Mouse (Mus musculus) Muller cell, postnatal 12 days (primary cell): ENCODE data around the gene Efcab6.

Experiments
- DNase-seq: peaks from one replicate; pipeline ENCODE4 v3.0.0-alpha.2; 2015; ENCODE audit errors: inconsistent ontology term

Efcab6 gene

GRCm38 (mm10) chr15:84065701-84066100, 522 bp upstream of the Efcab6 start:
- DNase-seq = no peak

GRCm38 (mm10) chr15:84058841-84059240, 6.3 kb downstream of the Efcab6 start:
- DNase-seq = no peak

- DNase-seq = no peak
Observed at GRCm38 (mm10) chr15:84056083-84056482, 9.1 kb downstream of the Efcab6 start.

GRCm38 (mm10) chr15:84053859-84054258, 11.3 kb downstream of the Efcab6 start:
- DNase-seq = peak; percentile 52

GRCm38 (mm10) chr15:84053240-84053639, 11.9 kb downstream of the Efcab6 start:
- DNase-seq = no peak

GRCm38 (mm10) chr15:84052390-84052789, 12.8 kb downstream of the Efcab6 start:
- DNase-seq = no peak

GRCm38 (mm10) chr15:84049570-84049969, 15.6 kb downstream of the Efcab6 start:
- DNase-seq = no peak

- no peak for DNase-seq
Observed at GRCm38 (mm10) chr15:84045562-84045961, 19.6 kb downstream of the Efcab6 start.

- DNase-seq = no peak
Observed at GRCm38 (mm10) chr15:84037067-84037466, 28.1 kb downstream of the Efcab6 start.

- DNase-seq = no peak
Observed at GRCm38 (mm10) chr15:84025651-84026050, 39.5 kb downstream of the Efcab6 start.

GRCm38 (mm10) chr15:84024851-84025250, 40.3 kb downstream of the Efcab6 start:
- DNase-seq = no peak

- DNase-seq = no peak
Observed at GRCm38 (mm10) chr15:84009366-84010083, 55.7 kb downstream of the Efcab6 start.

GRCm38 (mm10) chr15:84004306-84004705, 60.9 kb downstream of the Efcab6 start:
- no peak for DNase-seq

GRCm38 (mm10) chr15:83999071-83999470, 66.1 kb downstream of the Efcab6 start:
- no peak for DNase-seq

GRCm38 (mm10) chr15:83998586-83998985, 66.6 kb downstream of the Efcab6 start:
- no peak for DNase-seq

GRCm38 (mm10) chr15:83998115-83998514, 67.1 kb downstream of the Efcab6 start:
- DNase-seq = peak; percentile 36

- no peak for DNase-seq
Observed at GRCm38 (mm10) chr15:83997550-83997949, 67.6 kb downstream of the Efcab6 start.

- no peak for DNase-seq
Observed at GRCm38 (mm10) chr15:83996864-83997263, 68.3 kb downstream of the Efcab6 start.

GRCm38 (mm10) chr15:83992191-83992590, 73.0 kb downstream of the Efcab6 start:
- DNase-seq = no peak

- DNase-seq = peak; percentile 70
Observed at GRCm38 (mm10) chr15:83991461-83991860, 73.7 kb downstream of the Efcab6 start.

GRCm38 (mm10) chr15:83989241-83989640, 75.9 kb downstream of the Efcab6 start:
- DNase-seq = no peak

GRCm38 (mm10) chr15:83988087-83988486, 77.1 kb downstream of the Efcab6 start:
- no peak for DNase-seq

GRCm38 (mm10) chr15:83982186-83982936, 82.8 kb downstream of the Efcab6 start:
- no peak for DNase-seq
